Mouse (Mus musculus): ENCODE data around the gene Cpsf4l. TPM values are rescaled to one million over a fixed set of nuclear protein-coding genes. Genes with fewer than 3 reads are reported as not detected.
A peak's percentile ranks its signal among the peaks of the same experiment; 100 is the strongest.

The Cpsf4l gene
- polyA plus RNA-seq, 1 experiment, result 0.06 TPM

GRCm38 (mm10) chr11:113749749-113750351 is 40.0 kb upstream of the Cpsf4l start:
- no peaks in the 10 kb centered on the region for H3K4me1 ChIP-seq (ENCODE audit: control insufficient read depth, insufficient read depth, low read length)
- H3K4me3 ChIP-seq (ENCODE audit: insufficient read depth, low read length), result peak overlapping the region; percentile 78
- peak overlapping the region; percentile 28; the same call in 1 of the 2 replicates for H3K27ac ChIP-seq (ENCODE audit: insufficient read depth, low read length)
- no peak for TF ChIP-seq POLR2A (IDR thresholded peaks at IDR 0.05; ENCODE audit: extremely low read depth, insufficient read depth, low read length)
- no peak for TF ChIP-seq CTCF (IDR thresholded peaks at IDR 0.05; ENCODE audit: extremely low read depth, insufficient read depth, low read length)

- H3K4me3 ChIP-seq (ENCODE audit: insufficient read depth, low read length), result peak overlapping the region; percentile 78; the same call in 1 of the 2 replicates
- TF ChIP-seq CTCF (IDR thresholded peaks at IDR 0.05; ENCODE audit: extremely low read depth, insufficient read depth, low read length), result no peak
- no peak for TF ChIP-seq POLR2A (IDR thresholded peaks at IDR 0.05; ENCODE audit: extremely low read depth, insufficient read depth, low read length)
- no peak overlapping the region for H3K27ac ChIP-seq (ENCODE audit: insufficient read depth, low read length)
- H3K4me1 ChIP-seq (ENCODE audit: control insufficient read depth, insufficient read depth, low read length), result no peaks in the 10 kb centered on the region
These were observed 39.1 kb upstream of the Cpsf4l start for GRCm38 (mm10) chr11:113748797-113749521.

GRCm38 (mm10) chr11:113747725-113748380 is 38.0 kb upstream of the Cpsf4l start:
- no peak overlapping the region for H3K4me3 ChIP-seq (ENCODE audit: insufficient read depth, low read length)
- no peaks in the 10 kb centered on the region for H3K4me1 ChIP-seq (ENCODE audit: control insufficient read depth, insufficient read depth, low read length)
- TF ChIP-seq POLR2A (IDR thresholded peaks at IDR 0.05; ENCODE audit: extremely low read depth, insufficient read depth, low read length) (no peak), CTCF (IDR thresholded peaks at IDR 0.05; ENCODE audit: extremely low read depth, insufficient read depth, low read length) (no peak)
- H3K27ac ChIP-seq (ENCODE audit: insufficient read depth, low read length), result no peak overlapping the region

GRCm38 (mm10) chr11:113747056-113747455 is 37.2 kb upstream of the Cpsf4l start:
- no peak for TF ChIP-seq POLR2A (IDR thresholded peaks at IDR 0.05; ENCODE audit: extremely low read depth, insufficient read depth, low read length)
- no peak for TF ChIP-seq CTCF (IDR thresholded peaks at IDR 0.05; ENCODE audit: extremely low read depth, insufficient read depth, low read length)
- Histone ChIP-seq H3K4me3 (ENCODE audit: insufficient read depth, low read length) (no peak overlapping the region), H3K4me1 (ENCODE audit: control insufficient read depth, insufficient read depth, low read length) (no peaks in the 10 kb centered on the region), H3K27ac (ENCODE audit: insufficient read depth, low read length) (no peak overlapping the region)

DNA sequence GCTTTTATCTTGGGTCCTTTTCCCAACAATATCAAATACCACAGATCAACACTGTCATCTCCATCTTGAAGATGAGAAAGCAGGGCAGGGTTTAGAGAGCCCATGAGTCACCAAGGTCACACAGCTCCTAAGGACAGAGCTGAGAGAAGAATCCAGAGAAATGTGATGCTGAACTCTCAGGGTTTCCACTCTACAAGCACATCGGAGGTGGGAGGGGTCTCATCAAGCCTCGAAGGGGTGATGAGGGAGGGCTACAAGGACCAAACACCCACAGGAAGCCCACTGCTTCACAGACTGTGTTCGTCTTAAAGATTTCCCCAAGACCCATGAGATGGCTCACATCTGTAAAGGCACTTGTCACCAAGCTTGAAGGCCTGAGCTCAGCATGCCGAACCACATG is 36.1 kb upstream of the Cpsf4l start:
- no peak for TF ChIP-seq POLR2A (IDR thresholded peaks at IDR 0.05; ENCODE audit: extremely low read depth, insufficient read depth, low read length)
- no peak for TF ChIP-seq CTCF (IDR thresholded peaks at IDR 0.05; ENCODE audit: extremely low read depth, insufficient read depth, low read length)
- H3K4me3 ChIP-seq (ENCODE audit: insufficient read depth, low read length), result no peak overlapping the region
- H3K4me1 ChIP-seq (ENCODE audit: control insufficient read depth, insufficient read depth, low read length), result no peaks in the 10 kb centered on the region
- no peak overlapping the region for H3K27ac ChIP-seq (ENCODE audit: insufficient read depth, low read length)

DNA sequence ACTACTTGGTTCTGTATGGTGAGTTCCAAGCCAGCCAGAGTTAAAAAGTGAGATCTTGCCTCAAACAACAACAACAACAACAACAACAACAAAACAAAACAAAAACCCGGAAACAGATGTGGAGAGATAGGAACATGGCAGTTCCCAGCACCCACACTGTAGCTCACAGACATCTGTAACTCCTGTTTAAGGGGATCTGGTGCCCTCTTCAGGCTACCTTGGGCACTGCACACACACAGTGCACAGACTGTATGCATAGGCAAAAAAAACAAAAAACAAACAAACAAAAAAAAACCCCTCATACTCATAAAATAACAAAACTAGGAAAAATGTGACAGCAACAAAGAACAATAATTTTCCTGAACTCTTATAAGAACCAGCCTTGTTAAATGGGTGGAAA is 33.2 kb upstream of the Cpsf4l start:
- no peak for TF ChIP-seq POLR2A (IDR thresholded peaks at IDR 0.05; ENCODE audit: extremely low read depth, insufficient read depth, low read length)
- H3K27ac ChIP-seq (ENCODE audit: insufficient read depth, low read length), result no peak overlapping the region

GRCm38 (mm10) chr11:113740100-113740499 is 30.3 kb upstream of the Cpsf4l start:
- Histone ChIP-seq H3K4me3 (ENCODE audit: insufficient read depth, low read length) (no peak overlapping the region), H3K4me1 (ENCODE audit: control insufficient read depth, insufficient read depth, low read length) (no peaks in the 10 kb centered on the region), H3K27ac (ENCODE audit: insufficient read depth, low read length) (no peak overlapping the region)
- no peak for TF ChIP-seq CTCF (IDR thresholded peaks at IDR 0.05; ENCODE audit: extremely low read depth, insufficient read depth, low read length)

More for the DNA sequence above, 33.2 kb upstream of the Cpsf4l start:
- H3K4me3 ChIP-seq (ENCODE audit: insufficient read depth, low read length), result no peak overlapping the region
- H3K4me1 ChIP-seq (ENCODE audit: control insufficient read depth, insufficient read depth, low read length), result no peaks in the 10 kb centered on the region

GRCm38 (mm10) chr11:113739213-113739612 is 29.4 kb upstream of the Cpsf4l start:
- TF ChIP-seq POLR2A (IDR thresholded peaks at IDR 0.05; ENCODE audit: extremely low read depth, insufficient read depth, low read length), result no peak
- no peak for TF ChIP-seq CTCF (IDR thresholded peaks at IDR 0.05; ENCODE audit: extremely low read depth, insufficient read depth, low read length)
- H3K4me1 ChIP-seq (ENCODE audit: control insufficient read depth, insufficient read depth, low read length), result no peaks in the 10 kb centered on the region
- H3K27ac ChIP-seq (ENCODE audit: insufficient read depth, low read length), result no peak overlapping the region

GRCm38 (mm10) chr11:113737912-113738311 is 28.1 kb upstream of the Cpsf4l start:
- Histone ChIP-seq H3K4me3 (ENCODE audit: insufficient read depth, low read length) (no peak overlapping the region), H3K4me1 (ENCODE audit: control insufficient read depth, insufficient read depth, low read length) (no peaks in the 10 kb centered on the region), H3K27ac (ENCODE audit: insufficient read depth, low read length) (no peak overlapping the region)
- TF ChIP-seq POLR2A (IDR thresholded peaks at IDR 0.05; ENCODE audit: extremely low read depth, insufficient read depth, low read length) (no peak), CTCF (IDR thresholded peaks at IDR 0.05; ENCODE audit: extremely low read depth, insufficient read depth, low read length) (no peak)

More at GRCm38 (mm10) chr11:113739213-113739612, 29.4 kb upstream of the Cpsf4l start:
- H3K4me3 ChIP-seq (ENCODE audit: insufficient read depth, low read length), result no peak overlapping the region

GRCm38 (mm10) chr11:113737553-113737854 is 27.7 kb upstream of the Cpsf4l start:
- Histone ChIP-seq H3K27ac (ENCODE audit: insufficient read depth, low read length) (no peak overlapping the region), H3K4me3 (ENCODE audit: insufficient read depth, low read length) (no peak overlapping the region), H3K4me1 (ENCODE audit: control insufficient read depth, insufficient read depth, low read length) (no peaks in the 10 kb centered on the region)
- TF ChIP-seq POLR2A (IDR thresholded peaks at IDR 0.05; ENCODE audit: extremely low read depth, insufficient read depth, low read length) (no peak), CTCF (IDR thresholded peaks at IDR 0.05; ENCODE audit: extremely low read depth, insufficient read depth, low read length) (no peak)

All from cortical plate, adult 2 months (tissue).